Mouse (Mus musculus) neural tube, embryonic 13.5 days (tissue): ENCODE results near the gene 1700011L22Rik. TPM values are rescaled to one million over a fixed set of nuclear protein-coding genes. Genes with fewer than 3 reads are reported as not detected.

ENCODE experiments used
- ATAC-seq: fragments of 200-750 bp; cut with Nextera tagmentation; 2 replicates; pipeline ENCODE4 v1.8.0; 2017; ENCODE audit warnings: low read depth, mild to moderate bottlenecking, moderate TSS enrichment, moderate library complexity
- H3K27ac ChIP-seq: fragments of 300-500 bp; sonication (generic); replicated peaks from 2 replicates; pipeline ENCODE4 v1.5.1; 2015; ENCODE audit warnings: moderate library complexity, mild to moderate bottlenecking, inconsistent platforms
- H3K27me3 ChIP-seq: fragments of 300-500 bp; sonication (generic); 2 replicates; pipeline ENCODE4 v1.6.1; 2015; ENCODE audit warnings: mild to moderate bottlenecking, inconsistent platforms
- H3K36me3 ChIP-seq: fragments of 300-500 bp; sonication (generic); 2 replicates; pipeline ENCODE4 v1.6.1; 2015; ENCODE audit warnings: mild to moderate bottlenecking, inconsistent platforms
- H3K4me1 ChIP-seq: fragments of 300-500 bp; sonication (generic); replicated peaks from 2 replicates; pipeline ENCODE4 v1.6.1; 2015; ENCODE audit warnings: inconsistent platforms
- H3K4me2 ChIP-seq: fragments of 300-500 bp; sonication (generic); 2 replicates; pipeline ENCODE4 v1.6.1; 2015; ENCODE audit warnings: inconsistent platforms, mild to moderate bottlenecking, moderate library complexity
- H3K4me3 ChIP-seq: fragments of 300-500 bp; sonication (generic); 2 replicates; pipeline ENCODE4 v1.5.1; 2015; ENCODE audit warnings: mild to moderate bottlenecking, inconsistent platforms
- H3K9ac ChIP-seq: fragments of 300-500 bp; sonication (generic); 2 replicates; pipeline ENCODE4 v1.6.1; 2015; ENCODE audit warnings: moderate library complexity, mild to moderate bottlenecking, inconsistent platforms
- H3K9me3 ChIP-seq: fragments of 300-500 bp; sonication (generic); 2 replicates; pipeline ENCODE4 v1.6.1; 2016; ENCODE audit warnings: inconsistent platforms
- WGBS: fragments of 180-500 bp; shearing (Covaris S2); methylation state at CpG from one replicate; pipeline ENCODE4 v1.1.7; 2015; 5-methylcytosine and 5-hydroxymethylcytosine counted together
- polyA plus RNA-seq: library from polyadenylated mRNA; unstranded; fragments of >200 nt; fragmentation: Nextera tagmentation; extraction: Ambion mirVana; gene quantifications from 2 replicates; pipeline ENCODE4 v1.2.1, GENCODE M21; 2015

The 1700011L22Rik gene
- polyA plus RNA-seq, 1 experiment from 2014 or later, result not detected

- no peak overlapping the region for H3K9ac ChIP-seq
- 0 out of 2 replicates have a peak overlapping the region, but pooled peaks have one; percentile 29 for H3K27ac ChIP-seq
- H3K27me3 ChIP-seq, result no peaks in the 10 kb centered on the region
- no peak; the same call in 1 of the 2 replicates for ATAC-seq
- no peak overlapping the region for H3K4me3 ChIP-seq
- H3K9me3 ChIP-seq, result no peaks in the 10 kb centered on the region
- H3K4me2 ChIP-seq, result no peak overlapping the region
- 54% methylated on average over 10 of the region's 10 CpGs for WGBS
- H3K36me3 ChIP-seq, result peaks cover 27% of the 10 kb centered on the region
- H3K4me1 ChIP-seq, result peaks cover 29% of the 10 kb centered on the region
These were observed 85.6 kb downstream of the 1700011L22Rik start for GRCm38 (mm10) chr8:79162533-79163308.

- Histone ChIP-seq H3K27ac (0 out of 2 replicates have a peak overlapping the region, but pooled peaks have one; percentile 9), H3K4me1 (peaks cover 29% of the 10 kb centered on the region), H3K36me3 (peaks cover 39% of the 10 kb centered on the region), H3K9ac (no peak overlapping the region), H3K4me3 (no peak overlapping the region), H3K4me2 (no peak overlapping the region), H3K27me3 (no peaks in the 10 kb centered on the region), H3K9me3 (no peaks in the 10 kb centered on the region)
- no peak for ATAC-seq
- 90% methylated on average over 4 of the region's 4 CpGs for WGBS
These were observed 87.1 kb downstream of the 1700011L22Rik start for GRCm38 (mm10) chr8:79161172-79161778.

Other genes starting within 250 kb of the 1700011L22Rik start
- 11.0 and 13.0 TPM in 2 replicates for gene Zfp827, start 220.1 kb downstream of the 1700011L22Rik start, polyA plus RNA-seq
- gene Mmaa, start 46.4 kb upstream of the 1700011L22Rik start, polyA plus RNA-seq, result 15.3 and 17.2 TPM in 2 replicates
- 68.7 and 72.1 TPM in 2 replicates for gene Smad1, start 150.9 kb upstream of the 1700011L22Rik start, polyA plus RNA-seq